Mouse (Mus musculus): ENCODE results near the gene Cpvl. TPM values are rescaled to one million over a fixed set of nuclear protein-coding genes. Genes with fewer than 3 reads are reported as not detected.

Cpvl gene
- total and polyA plus RNA-seq, 3 experiments, result not detected

GRCm38 (mm10) chr6:53987235-53987634 is 8.8 kb upstream of the Cpvl start:
- no peaks in the 10 kb centered on the region for H3K4me1 ChIP-seq (ENCODE audit: control insufficient read depth in 1 of 2, insufficient read depth in 2 of 2, low read length in 2 of 2)
- H3K4me3 ChIP-seq (ENCODE audit: control insufficient read depth in 1 of 2, insufficient read depth in 1 of 2, low read depth in 2 of 2, low read length in 2 of 2), result no peak overlapping the region
- no peaks in the 10 kb centered on the region for H3K79me2 ChIP-seq (ENCODE audit: control insufficient read depth, insufficient read depth, low read length, poor library complexity)
- H3K9me3 ChIP-seq (replicated peaks; ENCODE audit: insufficient read depth, low read length), result no peaks in the 10 kb centered on the region
- no peak overlapping the region for H3K9ac ChIP-seq (ENCODE audit: control insufficient read depth, low read depth, low read length, poor library complexity, severe bottlenecking)
- DNase-seq (ENCODE audit: low read depth, low spot score), result no peak
- H3K36me3 ChIP-seq (ENCODE audit: control insufficient read depth in 1 of 2, insufficient read depth in 2 of 2, low read length in 2 of 2), result no peaks in the 10 kb centered on the region
- TF ChIP-seq RCOR1 (IDR thresholded peaks at IDR 0.05; ENCODE audit: low read depth, low read length) (no peak), ZKSCAN1 (IDR thresholded peaks at IDR 0.05; ENCODE audit: low read depth, low read length) (no peak), BHLHE40 (IDR thresholded peaks at IDR 0.05; ENCODE audit: borderline replicate concordance, low read depth, low read length) (no peak), HCFC1 (IDR thresholded peaks at IDR 0.05; ENCODE audit: low read depth, low read length) (no peak), MAX (IDR thresholded peaks at IDR 0.05; ENCODE audit: low read length) (no peak), NRF1 (IDR thresholded peaks at IDR 0.05; ENCODE audit: insufficient read depth, low read depth, low read length, poor library complexity, severe bottlenecking) (no peak), NELFE (IDR thresholded peaks at IDR 0.05; ENCODE audit: low read depth, low read length) (no peak), E2F4 (IDR thresholded peaks at IDR 0.05; ENCODE audit: borderline replicate concordance, low read depth, low read length) (no peak), USF2 (IDR thresholded peaks at IDR 0.05; ENCODE audit: borderline replicate concordance in 1 of 2, insufficient read depth in 1 of 2, low read depth in 1 of 2, low read length in 2 of 2) (no peak), KAT2A (conservative IDR thresholded peaks at IDR 0.05; ENCODE audit: low read depth, low read length) (no peak)
- H3K27me3 ChIP-seq (ENCODE audit: control insufficient read depth in 1 of 2, insufficient read depth in 2 of 2, low read length in 2 of 2), result no peaks in the 10 kb centered on the region
- H3K27ac ChIP-seq (ENCODE audit: control insufficient read depth, low read depth, low read length), result no peak overlapping the region

GRCm38 (mm10) chr6:53986273-53986985 is 8.0 kb upstream of the Cpvl start:
- no peaks in the 10 kb centered on the region for H3K27me3 ChIP-seq (ENCODE audit: control insufficient read depth in 1 of 2, insufficient read depth in 2 of 2, low read length in 2 of 2)
- no peaks in the 10 kb centered on the region for H3K9me3 ChIP-seq (replicated peaks; ENCODE audit: insufficient read depth, low read length)
- no peak for DNase-seq (ENCODE audit: low read depth, low spot score)
- H3K4me3 ChIP-seq (ENCODE audit: control insufficient read depth in 1 of 2, insufficient read depth in 1 of 2, low read depth in 2 of 2, low read length in 2 of 2), result no peak overlapping the region
- H3K4me1 ChIP-seq (ENCODE audit: control insufficient read depth in 1 of 2, insufficient read depth in 2 of 2, low read length in 2 of 2), result no peaks in the 10 kb centered on the region
- H3K9ac ChIP-seq (ENCODE audit: control insufficient read depth, low read depth, low read length, poor library complexity, severe bottlenecking), result no peak overlapping the region
- no peak overlapping the region for H3K27ac ChIP-seq (ENCODE audit: control insufficient read depth, low read depth, low read length)
- H3K36me3 ChIP-seq (ENCODE audit: control insufficient read depth in 1 of 2, insufficient read depth in 2 of 2, low read length in 2 of 2), result no peaks in the 10 kb centered on the region
- TF ChIP-seq RAD21 (IDR thresholded peaks at IDR 0.05; ENCODE audit: low read depth, low read length), result no peak
- TF ChIP-seq MYC (IDR thresholded peaks at IDR 0.05; ENCODE audit: low read depth, low read length), result no peak
- H3K79me2 ChIP-seq (ENCODE audit: control insufficient read depth, insufficient read depth, low read length, poor library complexity), result no peaks in the 10 kb centered on the region

GRCm38 (mm10) chr6:53983820-53984219 is 5.3 kb upstream of the Cpvl start:
- Histone ChIP-seq H3K36me3 (ENCODE audit: control insufficient read depth in 1 of 2, insufficient read depth in 2 of 2, low read length in 2 of 2) (no peaks in the 10 kb centered on the region), H3K79me2 (ENCODE audit: control insufficient read depth, insufficient read depth, low read length, poor library complexity) (no peaks in the 10 kb centered on the region), H3K9me3 (replicated peaks; ENCODE audit: insufficient read depth, low read length) (no peaks in the 10 kb centered on the region), H3K9ac (ENCODE audit: control insufficient read depth, low read depth, low read length, poor library complexity, severe bottlenecking) (no peak overlapping the region), H3K4me1 (ENCODE audit: control insufficient read depth in 1 of 2, insufficient read depth in 2 of 2, low read length in 2 of 2) (no peaks in the 10 kb centered on the region), H3K4me3 (ENCODE audit: control insufficient read depth in 1 of 2, insufficient read depth in 1 of 2, low read depth in 2 of 2, low read length in 2 of 2) (no peak overlapping the region), H3K27ac (ENCODE audit: control insufficient read depth, low read depth, low read length) (no peak overlapping the region), H3K27me3 (ENCODE audit: control insufficient read depth in 1 of 2, insufficient read depth in 2 of 2, low read length in 2 of 2) (no peaks in the 10 kb centered on the region)
- TF ChIP-seq GABPA (IDR thresholded peaks at IDR 0.05; ENCODE audit: low read depth, low read length), result no peak
- TF ChIP-seq NELFE (IDR thresholded peaks at IDR 0.05; ENCODE audit: low read depth, low read length), result no peak
- TF ChIP-seq POLR2AphosphoS5 (IDR thresholded peaks at IDR 0.05; ENCODE audit: borderline replicate concordance, low read depth, low read length), result no peak
- no peak for TF ChIP-seq GATA1 (IDR thresholded peaks at IDR 0.05; ENCODE audit: low read depth, low read length)
- TF ChIP-seq KAT2A (conservative IDR thresholded peaks at IDR 0.05; ENCODE audit: low read depth, low read length), result no peak
- no peak for TF ChIP-seq ZNF384 (IDR thresholded peaks at IDR 0.05; ENCODE audit: low read depth, low read length)
- no peak for TF ChIP-seq POLR2A (IDR thresholded peaks at IDR 0.05; ENCODE audit: control insufficient read depth in 1 of 2, insufficient read depth in 1 of 2, low read depth in 1 of 2, low read length in 2 of 2, poor library complexity in 1 of 2)
- TF ChIP-seq ELF1 (IDR thresholded peaks at IDR 0.05; ENCODE audit: low read depth, low read length), result no peak
- TF ChIP-seq MXI1 (IDR thresholded peaks at IDR 0.05; ENCODE audit: low read depth, low read length), result no peak
- TF ChIP-seq HCFC1 (IDR thresholded peaks at IDR 0.05; ENCODE audit: low read depth, low read length), result no peak
- TF ChIP-seq JUND (IDR thresholded peaks at IDR 0.05; ENCODE audit: low read depth, low read length), result no peak
- TF ChIP-seq UBTF (IDR thresholded peaks at IDR 0.05; ENCODE audit: borderline replicate concordance, insufficient read depth, low read depth, low read length), result no peak
- no peak for TF ChIP-seq SMC3 (IDR thresholded peaks at IDR 0.05; ENCODE audit: low read depth, low read length)
- no peak for TF ChIP-seq ZC3H11A (IDR thresholded peaks at IDR 0.05; ENCODE audit: low read depth, low read length)
- TF ChIP-seq MAFK (IDR thresholded peaks at IDR 0.05; ENCODE audit: borderline replicate concordance, low read depth, low read length), result no peak
- no peak for DNase-seq (ENCODE audit: low read depth, low spot score)

Measured in MEL (cell line).